Mouse (Mus musculus) thymus, postnatal 4 days (tissue): ENCODE data around the gene Popdc2.

Experiments
- DNase-seq: peaks from one replicate; pipeline ENCODE4 v3.0.0; 2021

The Popdc2 gene

DNA sequence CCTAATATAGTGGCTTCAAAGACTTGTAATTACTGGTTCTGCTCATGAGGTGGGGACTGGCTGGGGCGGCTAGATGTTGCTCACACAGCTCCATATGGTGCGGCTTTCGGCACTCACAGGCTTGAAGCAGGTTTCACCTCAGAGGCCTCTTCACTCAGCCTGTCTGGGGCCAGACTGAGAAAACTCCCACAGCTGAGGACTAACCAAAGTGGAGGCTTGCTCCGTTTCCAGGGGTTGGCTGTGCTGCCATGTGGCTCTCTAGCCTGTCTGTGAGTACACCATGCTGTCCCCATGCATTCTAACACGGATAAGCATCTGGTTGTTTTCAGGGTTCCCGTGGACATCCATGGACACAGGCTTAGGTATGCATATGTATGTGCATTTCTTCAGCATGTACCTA lies 16.6 kb downstream of the Popdc2 start:
- no peak for DNase-seq

- no peak for DNase-seq
Measured at GRCm38 (mm10) chr16:38379088-38379487, 17.1 kb downstream of the Popdc2 start.

GRCm38 (mm10) chr16:38379493-38379892 lies 17.5 kb downstream of the Popdc2 start:
- DNase-seq: no peak

- no peak for DNase-seq
Measured at GRCm38 (mm10) chr16:38379926-38380325, 17.9 kb downstream of the Popdc2 start.

DNA sequence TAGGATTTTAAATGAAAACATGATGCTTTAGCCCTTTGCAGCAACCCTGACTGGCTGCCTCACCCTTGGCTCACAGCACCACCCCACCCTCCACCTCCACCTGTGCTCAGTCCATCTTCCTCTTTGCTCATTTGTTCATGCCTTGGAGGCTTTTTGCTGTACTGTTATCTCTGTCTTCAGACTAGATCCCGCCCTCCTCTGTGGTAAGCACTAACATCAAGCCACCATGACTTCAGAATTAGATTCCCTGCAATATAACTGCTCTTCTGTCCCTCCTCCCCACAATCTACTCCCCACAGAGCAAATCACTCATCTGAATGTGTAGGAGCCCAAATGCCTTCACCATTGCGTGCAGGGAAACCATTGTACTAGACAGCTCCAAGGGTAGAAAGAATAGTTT lies 21.7 kb downstream of the Popdc2 start:
- DNase-seq: no peak

DNA sequence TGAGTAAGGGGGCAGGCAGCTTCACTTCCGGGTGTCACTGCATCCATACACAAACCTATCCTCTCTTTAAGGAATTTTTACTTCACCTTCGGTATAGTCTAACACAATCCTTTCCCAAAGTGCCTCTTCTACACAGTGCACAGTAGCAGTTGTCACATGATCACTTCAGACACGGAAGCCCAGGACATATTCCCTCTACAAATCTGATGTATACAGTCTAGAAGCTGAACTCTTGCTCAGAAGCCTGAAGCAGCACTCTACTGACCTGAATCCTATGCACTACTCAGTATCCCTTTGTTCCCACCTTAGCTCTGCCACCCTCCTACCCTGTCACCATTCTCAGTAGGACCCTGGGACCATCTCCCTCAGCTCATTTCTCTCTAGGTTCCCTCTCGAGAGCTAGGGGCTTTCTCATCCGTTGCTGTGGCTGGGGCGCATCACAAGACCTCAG lies 23.2 kb downstream of the Popdc2 start:
- no peak for DNase-seq

- no peak for DNase-seq
Measured at GRCm38 (mm10) chr16:38385700-38386099, 23.7 kb downstream of the Popdc2 start.

DNA sequence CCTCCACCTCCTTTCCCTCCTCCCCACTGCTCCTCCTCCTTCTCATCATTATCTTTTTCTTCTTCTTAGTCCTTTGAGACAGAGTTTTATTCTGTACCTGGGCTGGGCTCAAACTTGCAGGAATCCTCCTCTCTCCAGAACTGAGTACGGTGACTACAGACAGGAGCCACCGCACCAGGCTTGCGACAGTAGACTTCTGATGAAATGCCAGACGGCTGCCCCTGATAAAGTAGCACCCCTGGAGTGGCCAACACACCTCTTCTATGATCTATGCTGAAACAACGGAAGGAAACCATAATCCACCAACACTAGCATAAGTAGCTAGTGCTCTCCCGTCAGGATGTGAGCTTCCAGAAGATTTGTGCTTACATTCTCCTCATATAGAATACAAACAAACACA lies 25.4 kb downstream of the Popdc2 start:
- no peak for DNase-seq

DNA sequence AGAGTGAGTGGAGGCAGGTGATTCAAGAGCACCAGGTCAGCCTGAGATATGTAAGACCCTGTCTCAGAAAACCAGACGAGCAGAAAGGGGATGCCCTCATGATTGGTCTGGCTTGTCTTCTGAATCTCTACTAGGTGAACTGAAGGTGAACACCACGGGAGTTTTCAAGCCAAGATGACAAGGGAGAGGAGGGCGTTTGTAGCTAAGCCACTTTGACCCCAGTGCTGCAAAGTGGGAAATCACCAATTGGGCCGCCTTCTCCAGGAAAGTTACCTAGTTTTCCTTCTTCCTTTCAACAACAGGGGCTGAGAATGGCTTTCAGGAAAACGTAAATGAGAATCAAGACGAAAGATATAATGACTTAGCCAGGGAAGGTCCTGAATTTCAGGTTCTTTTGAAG lies 26.7 kb downstream of the Popdc2 start:
- DNase-seq: no peak

GRCm38 (mm10) chr16:38389284-38389893 lies 27.4 kb downstream of the Popdc2 start:
- DNase-seq: no peak

DNA sequence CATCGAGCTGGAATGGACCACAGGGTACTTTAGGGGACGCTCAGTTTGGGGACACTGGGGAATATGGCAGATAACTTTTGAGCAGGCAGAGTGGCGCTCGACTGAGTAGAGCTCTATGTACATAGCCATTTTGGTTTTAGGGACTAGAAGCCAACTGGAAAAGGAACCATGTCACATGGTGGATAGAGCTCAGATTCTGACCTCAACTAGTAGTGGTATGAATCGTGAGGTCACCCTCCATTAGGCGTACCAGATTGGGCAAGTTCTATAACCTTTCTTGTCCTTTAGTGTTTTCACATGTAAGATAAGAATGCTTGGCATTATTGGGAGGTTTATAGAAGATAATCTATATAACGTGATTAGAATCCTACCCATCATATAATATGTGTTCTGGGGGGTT lies 28.3 kb downstream of the Popdc2 start:
- DNase-seq: no peak

GRCm38 (mm10) chr16:38392126-38392894 lies 30.3 kb downstream of the Popdc2 start:
- no peak for DNase-seq

DNA sequence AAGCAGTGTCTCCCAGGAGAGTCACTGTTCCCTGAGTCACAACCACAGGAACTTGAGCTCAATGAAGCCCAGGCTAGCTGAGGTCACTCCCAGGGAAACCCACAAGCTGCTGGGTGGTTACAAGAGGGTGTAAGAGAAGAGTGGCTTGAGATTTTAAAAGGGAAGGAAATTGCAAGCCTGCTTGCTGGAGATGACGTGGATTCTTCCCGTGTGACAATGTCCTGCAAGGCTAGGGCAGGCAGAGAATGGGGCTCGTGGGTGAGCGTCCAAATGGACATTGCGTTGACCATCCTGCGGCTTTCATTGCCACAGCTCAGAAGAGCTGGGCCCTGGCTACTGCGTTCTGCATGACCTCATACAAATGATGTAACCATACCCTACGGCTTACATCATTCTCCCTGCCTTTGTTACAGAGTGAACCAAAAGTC lies 32.2 kb downstream of the Popdc2 start:
- no peak for DNase-seq

DNA sequence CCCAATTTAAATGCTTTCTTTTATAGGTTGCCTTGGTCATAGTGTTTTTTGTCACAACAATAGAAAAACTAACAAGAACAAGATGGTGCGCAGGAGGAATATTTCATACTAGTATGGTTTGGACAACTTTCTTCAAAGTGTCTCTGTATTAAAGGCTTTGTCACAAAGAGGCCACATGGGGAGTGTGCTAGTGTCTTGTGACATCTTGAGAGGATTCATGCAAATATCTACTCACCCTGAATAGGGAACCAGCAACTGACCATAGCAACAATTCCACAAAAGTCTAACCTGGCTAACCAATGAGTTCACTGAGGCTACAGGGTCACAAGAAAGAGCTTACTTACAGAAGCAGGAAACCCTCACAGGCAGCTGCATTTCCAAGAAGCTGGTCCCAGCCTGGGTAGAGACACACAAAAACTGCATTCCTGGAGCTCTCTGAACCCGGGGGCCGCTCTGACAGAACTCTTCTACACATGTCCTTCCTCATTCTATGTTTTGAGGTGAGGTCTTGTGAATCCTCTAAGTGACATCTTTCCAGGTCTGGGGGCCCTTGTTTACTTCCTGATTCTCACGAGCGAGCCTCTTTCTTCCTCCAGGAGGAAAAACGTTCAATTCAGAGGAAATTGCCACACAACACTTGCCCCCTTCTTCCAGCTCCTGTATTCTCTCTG lies 33.2 kb downstream of the Popdc2 start:
- DNase-seq: no peak

- no peak for DNase-seq
Measured at GRCm38 (mm10) chr16:38396155-38396554, 34.1 kb downstream of the Popdc2 start.

- no peak for DNase-seq
Measured at GRCm38 (mm10) chr16:38398266-38398665, 36.3 kb downstream of the Popdc2 start.

GRCm38 (mm10) chr16:38399076-38399475 lies 37.1 kb downstream of the Popdc2 start:
- no peak for DNase-seq

GRCm38 (mm10) chr16:38399531-38400231 lies 37.7 kb downstream of the Popdc2 start:
- peak; percentile 70 for DNase-seq

DNA sequence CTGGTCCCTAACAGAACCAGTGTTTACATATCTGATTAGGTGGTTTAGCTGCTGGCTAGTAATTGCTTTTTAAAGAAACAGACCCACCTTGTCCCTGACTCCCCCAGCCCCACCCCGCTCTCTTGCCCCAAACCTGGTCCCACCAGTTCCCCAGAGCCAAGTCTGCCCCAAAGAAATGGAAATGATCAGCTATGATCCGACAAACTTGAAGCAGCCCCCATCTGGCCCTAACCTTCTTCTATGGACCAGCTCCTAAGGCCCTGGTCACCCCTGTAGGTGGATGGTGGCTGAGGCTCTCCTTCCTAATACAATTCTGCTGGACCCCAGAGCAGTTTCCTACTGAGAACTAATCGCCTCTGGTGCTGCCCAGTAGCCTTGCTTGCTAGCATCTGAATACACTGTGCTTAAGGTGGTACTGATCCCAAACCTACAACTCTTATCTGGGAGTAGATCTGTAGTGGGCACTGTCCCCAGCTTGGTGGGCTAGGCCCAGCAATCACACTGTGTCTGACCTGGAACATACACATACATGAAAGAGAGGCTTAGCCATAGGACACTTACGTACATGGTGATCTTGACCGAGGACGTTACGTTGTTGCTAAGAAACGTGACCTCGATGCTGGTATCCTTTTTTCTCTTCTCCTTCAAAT lies 38.4 kb downstream of the Popdc2 start:
- DNase-seq: no peak

DNA sequence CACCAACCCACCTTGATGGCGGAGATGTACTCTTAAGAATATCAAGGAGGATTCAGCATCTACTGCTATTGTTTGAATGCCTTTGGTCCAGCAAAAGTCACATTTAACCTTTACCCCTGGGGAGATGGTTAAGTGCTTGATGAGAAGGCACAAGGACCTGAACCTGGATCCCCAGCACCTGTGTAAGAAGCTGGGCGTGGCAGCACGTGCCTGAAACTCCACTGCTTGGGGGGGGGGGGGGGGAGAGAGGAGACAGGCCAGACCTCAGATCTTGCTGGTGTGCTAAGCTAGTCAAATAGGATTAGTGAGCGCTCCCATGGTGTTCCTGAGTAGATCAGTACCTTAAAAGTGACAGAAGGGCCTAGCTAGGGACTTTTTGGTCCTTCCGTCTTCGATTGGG lies 39.5 kb downstream of the Popdc2 start:
- no peak for DNase-seq

- DNase-seq: peak; percentile 54
Measured at GRCm38 (mm10) chr16:38403639-38404038, 41.6 kb downstream of the Popdc2 start.

GRCm38 (mm10) chr16:38406293-38406692 lies 44.3 kb downstream of the Popdc2 start:
- DNase-seq: no peak

DNA sequence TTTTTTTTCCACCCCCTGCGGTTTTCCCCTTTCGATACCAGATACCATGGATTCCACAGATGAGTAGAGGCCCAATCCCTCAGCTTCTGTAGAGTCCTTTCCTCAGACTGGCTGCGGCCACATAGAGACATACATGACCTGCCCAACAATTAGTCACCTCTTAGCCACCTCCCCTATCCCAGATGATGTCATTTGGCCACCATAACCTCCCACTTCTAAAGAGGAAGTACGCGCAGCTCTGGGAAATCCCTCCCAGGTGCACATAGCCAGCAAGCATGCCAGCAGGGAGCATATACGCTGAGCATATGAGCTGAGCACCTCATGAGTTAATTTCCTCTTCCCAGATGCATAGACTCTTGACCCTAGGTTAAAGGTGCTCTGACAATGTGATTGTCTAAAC lies 44.7 kb downstream of the Popdc2 start:
- no peak for DNase-seq
